ENCODE assay signal across 7 mouse cellular contexts in genomic region chrX:103820307-103821194, GRCm38 (mm10). TPM values are rescaled to one million over a fixed set of nuclear protein-coding genes. Genes with fewer than 3 reads are reported as not detected.
DNase-seq lines count a peak whose midpoint lies in the region; ATAC-seq and TF ChIP-seq lines count a peak whose summit lies in the region.

No protein-coding gene starts in this region.

- peak overlapping the region; percentile 83 for H3K4me2 ChIP-seq in heart, postnatal 0 days (ENCODE audit: low read depth, low read length)
- H3K4me2 ChIP-seq in limb, embryonic 12.5 days, result peak overlapping the region; percentile 66

- TF ChIP-seq EP300 in heart, postnatal 0 days (IDR thresholded peaks at IDR 0.05; ENCODE audit: low read depth), result no peak

- 23% methylated on average over 35 of the region's 35 CpGs for WGBS in heart, postnatal 0 days
- WGBS in limb, embryonic 12.5 days, result 24% methylated on average over 35 of the region's 35 CpGs

- H3K4me1 ChIP-seq in heart, postnatal 0 days (ENCODE audit: control insufficient read depth, insufficient read depth), result no peaks in the 10 kb centered on the region
- H3K4me1 ChIP-seq in limb, embryonic 12.5 days (replicated peaks), result peaks cover 7% of the 10 kb centered on the region

- TF ChIP-seq CTCF in heart, postnatal 0 days (IDR thresholded peaks at IDR 0.05; ENCODE audit: low read depth), result no peak

- no peaks in the 10 kb centered on the region for H3K36me3 ChIP-seq in heart, postnatal 0 days (replicated peaks; ENCODE audit: control insufficient read depth, insufficient read depth, low read length)
- H3K36me3 ChIP-seq in limb, embryonic 12.5 days, result no peaks in the 10 kb centered on the region

- peak overlapping the region; percentile 61 for H3K4me3 ChIP-seq in heart, postnatal 0 days (ENCODE audit: low read depth, low read length)
- peak overlapping the region; percentile 57 for H3K4me3 ChIP-seq in limb, embryonic 12.5 days (replicated peaks)

- peak overlapping the region; percentile 55 for H3K9ac ChIP-seq in heart, postnatal 0 days (replicated peaks; ENCODE audit: low read depth, low read length)
- H3K9ac ChIP-seq in limb, embryonic 12.5 days (replicated peaks), result peak overlapping the region; percentile 68

- DNase-seq in ovary, postnatal 36 days (ENCODE audit: low spot score), result peak; percentile 9
- DNase-seq in ovary, postnatal 14 days (ENCODE audit: low spot score), result no peak
- DNase-seq in embryo, embryonic 11 days, result peak; percentile 32
- DNase-seq in heart, postnatal 0 days (ENCODE audit: low spot score), result no peak
- peak; percentile 9 for DNase-seq in naive thymus-derived CD4-positive, alpha-beta T cell, adult 2 months (ENCODE audit: low read depth)
- no peak for DNase-seq in urinary bladder, postnatal 14 days (ENCODE audit: low spot score)

- no peak for ATAC-seq in heart, postnatal 0 days (ENCODE audit: insufficient read depth, low read depth)
- ATAC-seq in limb, embryonic 12.5 days (ENCODE audit: insufficient number of reproducible peaks, insufficient read depth, low FRiP score, low TSS enrichment, low read depth), result no peak

- no peaks in the 10 kb centered on the region for H3K9me3 ChIP-seq in heart, postnatal 0 days (replicated peaks; ENCODE audit: control insufficient read depth, low read length)
- H3K9me3 ChIP-seq in limb, embryonic 12.5 days, result no peaks in the 10 kb centered on the region

- H3K27ac ChIP-seq in heart, postnatal 0 days (ENCODE audit: low read depth), result no peak overlapping the region
- H3K27ac ChIP-seq in limb, embryonic 12.5 days, result peak overlapping the region; percentile 95; the same call in 1 of the 2 replicates

- peaks cover 31% of the 10 kb centered on the region; the same call in 1 of the 2 replicates for H3K27me3 ChIP-seq in heart, postnatal 0 days (ENCODE audit: control insufficient read depth, insufficient read depth, low read length)
- H3K27me3 ChIP-seq in limb, embryonic 12.5 days, result peaks cover 71% of the 10 kb centered on the region

RNA-seq across cellular contexts. Expression of gene Slc16a2, which starts 1.2 kb away (rescaled TPM):
- 23.2 and 59.5 TPM in 2 replicates for total RNA-seq in heart, postnatal 0 days (2014; rRNA removed; ENCODE audit: low replicate concordance)
- 14.1 and 16.0 TPM in 2 replicates for polyA plus RNA-seq in heart, postnatal 0 days (2015; fragmentation: Nextera tagmentation; extraction: Ambion mirVana)
- 23.3 and 23.4 TPM in 2 replicates for polyA plus RNA-seq in limb, embryonic 12.5 days (2016; fragmentation: Nextera tagmentation; extraction: Ambion mirVana)

Comparison
In these comparisons a context has a peak if more than half of its experiments do, and no peak if none do; other contexts are left out.
1. DNase-seq: peak in ovary, postnatal 36 days (single experiment), embryo, embryonic 11 days (single experiment) and naive thymus-derived CD4-positive, alpha-beta T cell, adult 2 months (single experiment); none in ovary, postnatal 14 days (single experiment), heart, postnatal 0 days (single experiment) and urinary bladder, postnatal 14 days (single experiment).